Mouse (Mus musculus) G1E (cell line): Measurements from ENCODE around the gene Fas.

Experiments
- CTCF ChIP-seq: IDR thresholded peaks from 2 replicates; pipeline ENCODE4 v1.5.1; 2012; ENCODE audit warnings: low read depth, low read length, inconsistent platforms, mixed read lengths
- GATA1 ChIP-seq: IDR thresholded peaks from 2 replicates; pipeline ENCODE4 v1.6.1; 2012; ENCODE audit warnings: borderline replicate concordance, low read length, inconsistent platforms, mixed read lengths
- GATA2 ChIP-seq: IDR thresholded peaks from 2 replicates; pipeline ENCODE4 v1.6.1; 2012; ENCODE audit warnings: low read depth, low read length, inconsistent platforms, borderline replicate concordance
- POLR2AphosphoS5 ChIP-seq: IDR thresholded peaks from 2 replicates; pipeline ENCODE4 v1.6.1; 2012; ENCODE audit warnings: low read depth, low read length, inconsistent platforms; ENCODE audit not compliant: insufficient replicate concordance
- TAL1 ChIP-seq: conservative IDR thresholded peaks from 2 replicates; pipeline ENCODE4 v1.6.1; 2012; ENCODE audit warnings: low read depth, low read length, inconsistent platforms, mixed read lengths

DNA sequence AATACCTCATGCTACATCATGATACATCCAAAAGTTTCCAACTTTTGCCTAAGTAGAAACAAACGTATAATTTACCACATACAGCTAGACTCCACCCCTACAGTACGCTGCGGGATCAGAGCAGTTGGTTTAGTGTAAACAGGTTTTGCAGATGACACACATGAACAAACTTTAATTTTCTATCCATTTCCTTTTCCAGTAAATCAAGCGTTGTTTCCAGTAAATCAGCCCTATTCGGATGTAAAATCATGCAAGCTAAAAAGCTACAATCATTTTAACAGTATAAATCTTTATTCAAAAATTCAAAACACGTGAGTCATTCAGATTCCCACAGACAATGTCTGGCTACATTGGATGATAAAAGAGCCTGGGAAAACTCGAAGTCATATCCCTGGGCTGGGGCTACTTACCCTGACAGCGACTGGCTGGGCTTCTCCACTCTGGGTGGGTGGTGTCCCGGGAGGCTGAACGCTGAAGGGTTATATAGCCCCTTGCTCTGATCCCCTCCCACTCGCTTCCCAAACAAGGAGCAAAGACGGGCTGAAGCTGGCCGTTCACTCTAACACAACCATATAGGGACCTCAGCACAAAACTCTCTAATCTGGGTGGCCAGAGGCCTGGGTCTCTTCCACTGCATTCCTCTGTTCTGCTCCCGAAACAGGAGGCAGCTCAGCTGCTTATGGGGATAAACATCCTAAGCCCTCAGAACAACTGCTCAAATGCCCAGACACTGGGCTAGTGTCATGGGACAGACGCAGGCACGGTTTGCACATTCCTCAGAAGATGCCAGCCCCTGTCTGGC is 35.4 kb upstream of the Fas start, which contains the start of gene Acta2:
- TF ChIP-seq CTCF, result no peak
- no peak for TF ChIP-seq GATA1
- no peak for TF ChIP-seq GATA2
- TF ChIP-seq TAL1, result no peak
- no peak for TF ChIP-seq POLR2AphosphoS5
